Mouse (Mus musculus): ENCODE measurements around the gene Mylk. TPM values are rescaled to one million over a fixed set of nuclear protein-coding genes. Genes with fewer than 3 reads are reported as not detected.

The Mylk gene
- polyA plus RNA-seq, 1 experiment from 2014 or later = 144 TPM

DNA sequence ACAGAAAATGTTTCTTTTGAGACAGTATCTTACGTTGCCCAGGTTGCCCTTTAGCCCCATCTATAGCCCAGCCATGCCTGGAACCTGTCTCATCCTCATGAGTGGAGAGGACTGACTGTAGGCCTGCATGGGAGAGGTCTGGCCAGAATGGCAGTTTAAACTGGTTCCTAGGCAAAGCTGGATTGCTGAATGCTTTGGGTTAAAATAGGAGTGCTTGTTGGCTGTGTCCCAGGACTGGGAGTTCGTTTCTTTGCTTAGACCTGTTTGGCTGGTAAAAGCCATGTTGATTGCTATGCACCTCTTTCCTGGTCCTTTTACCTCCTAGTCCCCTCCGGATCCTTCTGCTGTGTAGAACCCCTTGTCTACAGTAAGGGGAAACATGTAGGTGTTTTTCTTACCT is 288.2 kb downstream of the Mylk start:
- WGBS = 67% methylated on average over 3 of the region's 3 CpGs
- no peak overlapping the region for H3K4me3 ChIP-seq (ENCODE audit: low read length)
- ATAC-seq (ENCODE audit: low read depth) = 0 out of 2 replicates have a peak, but pooled peaks have one; percentile 28
- H3K9me3 ChIP-seq (ENCODE audit: control insufficient read depth, low read length) = no peaks in the 10 kb centered on the region
- H3K36me3 ChIP-seq (ENCODE audit: control insufficient read depth, insufficient read depth, low read length) = peaks cover 2% of the 10 kb centered on the region
- no peaks in the 10 kb centered on the region for H3K4me1 ChIP-seq (replicated peaks; ENCODE audit: control insufficient read depth, insufficient read depth, low read length)
- H3K9ac ChIP-seq (ENCODE audit: low read length) = no peak overlapping the region
- H3K4me2 ChIP-seq (ENCODE audit: low read depth, low read length) = no peak overlapping the region
- no peaks in the 10 kb centered on the region for H3K27me3 ChIP-seq (ENCODE audit: control insufficient read depth, insufficient read depth, low read depth, low read length)
- H3K27ac ChIP-seq (ENCODE audit: low read length) = no peak overlapping the region

DNA sequence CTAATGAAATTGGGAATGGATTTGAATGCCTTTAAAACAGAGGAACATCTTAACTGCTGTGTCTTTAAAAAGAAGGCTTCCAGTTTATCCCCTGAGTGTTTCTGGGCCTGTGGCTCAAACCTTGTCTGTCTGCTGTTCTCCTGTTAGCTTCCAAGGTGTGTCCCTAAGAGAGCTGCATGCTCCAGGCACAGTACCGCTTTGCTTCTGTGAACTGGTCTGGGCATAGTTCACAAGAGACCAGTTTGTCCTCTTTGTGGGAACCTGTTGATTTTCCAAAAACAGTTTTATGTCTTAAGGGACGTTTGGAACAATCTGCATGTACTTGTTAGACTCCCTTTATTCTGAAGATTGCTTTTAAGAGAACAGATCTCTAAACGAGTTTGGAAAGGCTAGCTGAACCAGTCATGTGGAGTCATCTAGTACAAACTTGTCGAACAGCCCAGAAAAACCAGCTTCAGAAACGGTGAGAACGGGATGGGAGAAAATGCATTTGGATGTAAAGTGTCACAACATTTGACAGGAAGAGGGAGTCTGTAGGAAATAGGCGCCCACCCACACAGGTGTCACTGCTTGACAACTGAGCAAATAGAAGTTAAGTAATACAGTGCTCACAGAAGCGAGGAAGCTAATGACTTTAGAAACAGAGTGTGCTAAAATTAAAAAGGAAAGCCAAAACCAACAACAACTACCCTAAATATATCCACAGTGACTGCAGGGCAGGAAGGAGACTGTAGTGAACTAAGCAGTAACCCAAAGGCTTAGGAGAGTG is 289.0 kb downstream of the Mylk start:
- no peak overlapping the region for H3K4me3 ChIP-seq (ENCODE audit: low read length)
- WGBS = 49% methylated on average over 8 of the region's 8 CpGs
- H3K36me3 ChIP-seq (ENCODE audit: control insufficient read depth, insufficient read depth, low read length) = peaks cover 2% of the 10 kb centered on the region
- no peaks in the 10 kb centered on the region for H3K9me3 ChIP-seq (ENCODE audit: control insufficient read depth, low read length)
- H3K27ac ChIP-seq (ENCODE audit: low read length) = no peak overlapping the region
- H3K27me3 ChIP-seq (ENCODE audit: control insufficient read depth, insufficient read depth, low read depth, low read length) = no peaks in the 10 kb centered on the region
- ATAC-seq (ENCODE audit: low read depth) = no peak
- H3K9ac ChIP-seq (ENCODE audit: low read length) = no peak overlapping the region
- H3K4me1 ChIP-seq (replicated peaks; ENCODE audit: control insufficient read depth, insufficient read depth, low read length) = no peaks in the 10 kb centered on the region
- H3K4me2 ChIP-seq (ENCODE audit: low read depth, low read length) = no peak overlapping the region

DNA sequence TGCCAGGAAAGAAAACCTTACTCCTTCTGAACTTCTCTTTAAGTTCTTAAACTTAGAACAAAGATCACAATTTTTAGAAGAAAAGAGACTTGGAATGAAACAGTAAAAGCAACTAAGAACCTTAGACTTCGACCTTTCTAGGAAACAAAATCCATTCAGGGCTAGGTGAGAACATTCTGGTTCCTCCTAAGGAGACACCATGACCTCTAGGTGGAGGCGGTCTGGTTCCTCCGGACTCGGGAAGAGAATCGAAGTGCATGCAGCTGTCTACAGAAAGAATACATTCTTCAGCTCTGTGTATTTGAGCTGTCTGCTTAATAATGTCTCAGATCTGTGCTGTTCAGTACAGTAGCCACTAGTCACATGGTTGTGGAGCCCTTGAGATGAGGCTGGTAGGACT is 290.0 kb downstream of the Mylk start:
- ATAC-seq (ENCODE audit: low read depth) = no peak
- WGBS = 74% methylated on average over 5 of the region's 5 CpGs
- no peak overlapping the region for H3K27ac ChIP-seq (ENCODE audit: low read length)

DNA sequence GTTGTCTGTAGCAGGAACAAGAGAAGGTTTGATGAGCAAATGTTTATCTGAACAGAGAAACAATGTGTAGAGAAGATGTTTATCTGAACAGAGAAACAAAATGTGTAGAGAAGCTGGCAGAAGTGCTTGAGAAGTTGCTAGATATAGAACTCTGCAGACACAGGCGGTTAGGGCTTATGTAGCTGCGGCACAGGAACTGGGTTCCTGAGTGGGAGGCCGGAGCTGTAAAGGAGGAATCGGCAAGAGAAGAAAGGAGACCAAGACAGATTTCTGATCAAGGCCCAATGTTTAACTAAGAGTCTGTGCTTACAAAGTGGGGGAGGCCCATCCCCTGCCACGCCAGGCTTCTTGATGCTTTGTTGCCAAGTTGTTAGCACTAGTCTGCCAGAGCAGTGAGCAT is 291.7 kb downstream of the Mylk start:
- Histone ChIP-seq H3K27ac (ENCODE audit: low read length) (no peak overlapping the region), H3K4me1 (replicated peaks; ENCODE audit: control insufficient read depth, insufficient read depth, low read length) (no peaks in the 10 kb centered on the region), H3K9me3 (ENCODE audit: control insufficient read depth, low read length) (no peaks in the 10 kb centered on the region), H3K36me3 (ENCODE audit: control insufficient read depth, insufficient read depth, low read length) (peaks cover 2% of the 10 kb centered on the region; the same call in 1 of the 2 replicates), H3K4me3 (ENCODE audit: low read length) (no peak overlapping the region), H3K4me2 (ENCODE audit: low read depth, low read length) (no peak overlapping the region), H3K27me3 (ENCODE audit: control insufficient read depth, insufficient read depth, low read depth, low read length) (no peaks in the 10 kb centered on the region), H3K9ac (ENCODE audit: low read length) (no peak overlapping the region)
- WGBS = 61% methylated on average over 5 of the region's 5 CpGs
- ATAC-seq (ENCODE audit: low read depth) = no peak

More for the DNA sequence above, 290.0 kb downstream of the Mylk start:
- no peak overlapping the region for H3K4me3 ChIP-seq (ENCODE audit: low read length)
- H3K9ac ChIP-seq (ENCODE audit: low read length) = no peak overlapping the region
- no peaks in the 10 kb centered on the region for H3K4me1 ChIP-seq (replicated peaks; ENCODE audit: control insufficient read depth, insufficient read depth, low read length)
- H3K4me2 ChIP-seq (ENCODE audit: low read depth, low read length) = no peak overlapping the region
- no peaks in the 10 kb centered on the region for H3K27me3 ChIP-seq (ENCODE audit: control insufficient read depth, insufficient read depth, low read depth, low read length)
- H3K9me3 ChIP-seq (ENCODE audit: control insufficient read depth, low read length) = no peaks in the 10 kb centered on the region
- H3K36me3 ChIP-seq (ENCODE audit: control insufficient read depth, insufficient read depth, low read length) = peaks cover 2% of the 10 kb centered on the region

DNA sequence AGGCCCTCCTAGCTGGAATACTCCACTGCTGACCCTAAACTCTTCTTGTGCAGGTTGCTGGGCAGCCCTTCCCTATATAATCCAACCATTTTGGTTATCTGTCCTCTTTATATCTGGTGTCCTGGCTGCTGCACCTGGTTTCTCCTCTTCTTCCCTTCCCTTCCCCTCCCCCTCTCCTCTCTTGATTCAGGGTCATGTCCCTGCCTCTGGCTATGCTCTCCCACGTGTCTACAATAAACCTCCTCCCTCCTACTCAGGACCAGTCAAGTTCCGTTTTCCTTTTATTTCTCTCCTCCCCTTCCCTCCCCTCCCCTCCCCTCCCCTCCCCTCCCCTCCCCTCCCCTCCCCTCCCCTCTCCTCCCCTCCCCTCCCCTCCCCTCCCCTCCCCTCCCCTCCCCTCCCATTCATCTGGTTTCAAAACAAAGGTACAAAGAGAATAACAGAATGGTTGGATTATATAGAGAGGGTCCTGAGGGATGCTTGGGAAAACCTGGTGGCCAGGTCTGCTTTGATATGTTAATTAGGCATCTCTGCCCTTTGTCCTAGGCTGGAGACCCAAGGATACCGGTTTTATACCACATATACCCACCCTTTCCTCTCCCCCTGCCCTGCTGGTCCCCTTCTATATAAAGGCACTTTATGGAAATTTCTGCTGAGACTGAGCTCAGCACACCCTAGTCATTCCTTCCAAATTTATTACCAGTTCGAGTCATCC is 293.5 kb downstream of the Mylk start:
- WGBS = 35% methylated on average over 4 of the region's 4 CpGs

DNA sequence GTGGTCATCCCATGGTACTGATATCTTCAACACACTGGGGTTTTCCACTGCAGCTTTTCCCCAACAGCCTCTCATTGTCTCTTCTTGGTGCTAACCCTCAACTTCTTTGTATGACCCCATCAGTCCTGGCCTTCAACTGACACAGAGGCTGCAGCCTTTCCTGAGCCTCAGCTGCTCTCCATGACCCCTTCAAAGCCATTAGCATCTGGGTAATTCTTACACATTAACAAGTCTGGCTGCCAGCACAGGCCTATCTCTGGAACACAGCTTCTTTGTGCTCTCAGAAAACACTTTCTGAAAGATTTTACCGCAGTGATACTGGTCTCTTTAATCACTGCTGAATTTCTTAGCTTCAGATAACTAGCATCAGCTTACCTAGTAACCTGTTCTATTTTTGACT is 295.1 kb downstream of the Mylk start:
- Histone ChIP-seq H3K4me1 (replicated peaks; ENCODE audit: control insufficient read depth, insufficient read depth, low read length) (no peaks in the 10 kb centered on the region), H3K27me3 (ENCODE audit: control insufficient read depth, insufficient read depth, low read depth, low read length) (no peaks in the 10 kb centered on the region), H3K9me3 (ENCODE audit: control insufficient read depth, low read length) (no peaks in the 10 kb centered on the region), H3K36me3 (ENCODE audit: control insufficient read depth, insufficient read depth, low read length) (peaks cover under 1% of the 10 kb centered on the region; the same call in 1 of the 2 replicates), H3K4me3 (ENCODE audit: low read length) (no peak overlapping the region), H3K9ac (ENCODE audit: low read length) (no peak overlapping the region), H3K4me2 (ENCODE audit: low read depth, low read length) (no peak overlapping the region), H3K27ac (ENCODE audit: low read length) (no peak overlapping the region)
- 85% methylated on average over 1 of the region's 1 CpGs for whole genome bisulfite sequencing
- ATAC-seq (ENCODE audit: low read depth) = no peak

More for the DNA sequence above, 293.5 kb downstream of the Mylk start:
- H3K9me3 ChIP-seq (ENCODE audit: control insufficient read depth, low read length) = no peaks in the 10 kb centered on the region
- no peak overlapping the region for H3K9ac ChIP-seq (ENCODE audit: low read length)
- no peaks in the 10 kb centered on the region for H3K27me3 ChIP-seq (ENCODE audit: control insufficient read depth, insufficient read depth, low read depth, low read length)
- H3K4me3 ChIP-seq (ENCODE audit: low read length) = no peak overlapping the region
- peaks cover 2% of the 10 kb centered on the region; the same call in 1 of the 2 replicates for H3K36me3 ChIP-seq (ENCODE audit: control insufficient read depth, insufficient read depth, low read length)
- H3K27ac ChIP-seq (ENCODE audit: low read length) = no peak overlapping the region
- H3K4me2 ChIP-seq (ENCODE audit: low read depth, low read length) = no peak overlapping the region
- no peaks in the 10 kb centered on the region for H3K4me1 ChIP-seq (replicated peaks; ENCODE audit: control insufficient read depth, insufficient read depth, low read length)
- no peak for ATAC-seq (ENCODE audit: low read depth)

DNA sequence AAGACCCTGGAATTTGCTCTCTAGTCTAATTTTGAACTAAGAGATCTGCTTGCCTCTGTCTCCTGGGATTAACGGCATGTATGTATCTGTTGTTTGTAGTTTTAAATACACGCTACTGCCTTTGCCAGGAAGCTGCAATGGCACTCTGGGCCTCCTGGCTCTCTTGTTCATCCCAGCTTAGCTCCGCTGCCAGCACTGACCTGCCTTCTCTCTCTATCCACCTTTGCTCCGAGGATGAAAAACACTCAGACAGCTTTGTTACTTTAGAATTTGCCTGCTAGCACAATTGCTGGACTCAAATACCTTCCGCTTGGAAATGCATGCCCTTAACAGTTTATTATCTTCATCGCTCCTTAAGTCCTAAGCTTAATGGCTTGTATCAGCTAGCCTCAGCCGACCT is 296.0 kb downstream of the Mylk start:
- ATAC-seq (ENCODE audit: low read depth) = no peak

DNA sequence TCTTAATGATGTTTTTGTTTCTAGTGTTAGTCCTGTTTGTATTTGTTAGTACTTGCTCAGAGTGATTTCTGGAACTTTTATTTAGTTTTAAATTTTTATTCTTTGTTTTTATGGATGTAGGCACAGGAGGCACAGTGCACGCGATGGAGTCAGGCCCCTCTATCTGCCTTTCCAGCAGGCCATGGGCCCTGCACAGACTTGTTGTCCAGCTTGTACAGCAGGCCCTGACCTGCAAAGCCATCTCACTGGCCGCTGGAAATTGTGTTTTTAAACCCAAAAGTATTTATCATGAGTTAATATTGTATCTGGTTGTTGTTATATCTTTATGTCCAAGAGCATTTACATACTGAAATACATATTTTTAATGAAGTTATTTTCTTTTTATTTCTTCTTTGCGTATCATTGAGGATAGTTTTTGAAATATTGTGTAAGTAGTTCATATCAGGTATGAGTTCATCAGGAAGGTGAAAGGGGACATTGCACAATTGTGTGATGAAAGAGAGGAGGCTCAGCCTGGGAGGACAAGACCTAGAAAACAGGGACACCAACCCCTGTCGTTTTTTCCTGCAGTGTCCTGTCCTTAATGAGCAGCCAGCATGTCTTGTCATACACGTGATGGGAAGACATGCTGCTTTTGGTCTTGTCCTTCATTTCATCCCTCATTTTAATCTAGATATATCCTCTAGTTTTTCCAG is 301.2 kb downstream of the Mylk start:
- H3K4me1 ChIP-seq (replicated peaks; ENCODE audit: control insufficient read depth, insufficient read depth, low read length) = no peaks in the 10 kb centered on the region
- WGBS = 80% methylated on average over 6 of the region's 6 CpGs
- no peak overlapping the region for H3K4me2 ChIP-seq (ENCODE audit: low read depth, low read length)
- no peaks in the 10 kb centered on the region for H3K36me3 ChIP-seq (ENCODE audit: control insufficient read depth, insufficient read depth, low read length)
- no peak overlapping the region for H3K9ac ChIP-seq (ENCODE audit: low read length)
- H3K27ac ChIP-seq (ENCODE audit: low read length) = no peak overlapping the region
- no peak overlapping the region for H3K4me3 ChIP-seq (ENCODE audit: low read length)
- H3K9me3 ChIP-seq (ENCODE audit: control insufficient read depth, low read length) = no peaks in the 10 kb centered on the region
- H3K27me3 ChIP-seq (ENCODE audit: control insufficient read depth, insufficient read depth, low read depth, low read length) = no peaks in the 10 kb centered on the region
- no peak for ATAC-seq (ENCODE audit: low read depth)

More for the DNA sequence above, 296.0 kb downstream of the Mylk start:
- Histone ChIP-seq H3K4me2 (ENCODE audit: low read depth, low read length) (no peak overlapping the region), H3K36me3 (ENCODE audit: control insufficient read depth, insufficient read depth, low read length) (no peaks in the 10 kb centered on the region), H3K9me3 (ENCODE audit: control insufficient read depth, low read length) (no peaks in the 10 kb centered on the region), H3K4me3 (ENCODE audit: low read length) (no peak overlapping the region), H3K9ac (ENCODE audit: low read length) (no peak overlapping the region), H3K27ac (ENCODE audit: low read length) (no peak overlapping the region), H3K4me1 (replicated peaks; ENCODE audit: control insufficient read depth, insufficient read depth, low read length) (no peaks in the 10 kb centered on the region), H3K27me3 (ENCODE audit: control insufficient read depth, insufficient read depth, low read depth, low read length) (no peaks in the 10 kb centered on the region)
- 92% methylated on average over 7 of the region's 7 CpGs for WGBS

All from lung, embryonic 16.5 days (tissue).